Comparison of ENCODE assay signal across 8 mouse cellular contexts in genomic region chr4:141623666-141624065, GRCm38 (mm10). TPM values are rescaled to one million over a fixed set of nuclear protein-coding genes. Genes with fewer than 3 reads are reported as not detected.
DNase-seq lines count a peak whose midpoint lies in the region; ATAC-seq and TF ChIP-seq lines count a peak whose summit lies in the region.
"Had no signal": no experiment of that assay in that cellular context is flagged by ENCODE, and none has a peak within 500 bp of the region (broad histone marks: within the 10 kb centered on the region; RNA-seq: fewer than 3 reads in every experiment).

Gene Slc25a34, minus strand, starts transcription at chr4:141623821.

- H3K4me1 ChIP-seq in CH12.LX (ENCODE audit: control insufficient read depth in 1 of 2, insufficient read depth in 2 of 2) = peaks cover 32 to 71% of the 10 kb centered on the region in 2 experiments
- H3K4me1 ChIP-seq in forebrain, embryonic 13.5 days = no peaks in the 10 kb centered on the region

- H3K9me3 ChIP-seq in CH12.LX (replicated peaks; ENCODE audit: low read length) = no peaks in the 10 kb centered on the region
- no peaks in the 10 kb centered on the region for H3K9me3 ChIP-seq in forebrain, embryonic 13.5 days (replicated peaks)
- H3K9me3 ChIP-seq: limb, embryonic 13.5 days had no signal

- H3K4me3 ChIP-seq in CH12.LX (replicated peaks in 1 of 3; ENCODE audit: low read depth in 2 of 3, low read length in 2 of 3, poor library complexity in 1 of 3) = peak within 1 kb of the TSS in 1 of 3 experiments; percentile 17
- H3K4me3 ChIP-seq in forebrain, embryonic 13.5 days = no peak within 1 kb of the TSS
- H3K4me3 ChIP-seq: limb, embryonic 13.5 days had no signal

- DNase-seq in CH12.LX (ENCODE audit: extremely low read depth) = no peak
- DNase-seq in R1 (ENCODE audit: low read depth, low spot score) = peak; percentile 30
- DNase-seq in heart, adult 18-20 months = peak; percentile 81 to 93
- DNase-seq in kidney, adult 9 months = peak; percentile 95
- peak; percentile 74 for DNase-seq in lung, postnatal 25 days (ENCODE audit: low spot score)
- DNase-seq in B cell, adult 2 months = no peak

- dilution Hi-C loops in CH12.LX (cut with MboI; ENCODE audit: extremely low pct_ligation_motif_present, extremely low pct_unique_long_range_greater_than_20kb, low sequenced_read_pairs) = no loop called here

- TF ChIP-seq RAD21 in CH12.LX (IDR thresholded peaks at IDR 0.05; ENCODE audit: low read depth, low read length) = no peak

- peaks cover 18 to 38% of the 10 kb centered on the region in 2 experiments for H3K36me3 ChIP-seq in CH12.LX (replicated peaks in 1 of 2; ENCODE audit: control insufficient read depth in 1 of 2, insufficient read depth in 1 of 2, low read length in 1 of 2)
- H3K36me3 ChIP-seq in forebrain, embryonic 13.5 days (ENCODE audit: poor library complexity, severe bottlenecking) = peaks cover 40% of the 10 kb centered on the region

- in situ Hi-C loops in CH12.LX (cut with MboI; ENCODE audit: low pct_ligation_motif_present, low pct_unique_long_range_greater_than_20kb, low sequenced_read_pairs) = no loop called here

- H3K79me2 ChIP-seq in CH12.LX (replicated peaks; ENCODE audit: control insufficient read depth, extremely low read depth, insufficient read depth, poor library complexity, severe bottlenecking) = no peaks in the 10 kb centered on the region

- WGBS in forebrain, embryonic 13.5 days = 73% methylated on average over 1 of the region's 1 CpGs

- peak within 1 kb of the TSS; percentile 94 for H3K27ac ChIP-seq in CH12.LX (ENCODE audit: insufficient read depth, low read depth)
- H3K27ac ChIP-seq in forebrain, embryonic 13.5 days = no peak within 1 kb of the TSS
- H3K27ac ChIP-seq: limb, embryonic 13.5 days had no signal

- no peak for TF ChIP-seq EP300 in CH12.LX (IDR thresholded peaks at IDR 0.05; ENCODE audit: low read length)

- H3K27me3 ChIP-seq in CH12.LX (replicated peaks) = no peaks in the 10 kb centered on the region
- no peaks in the 10 kb centered on the region for H3K27me3 ChIP-seq in forebrain, embryonic 13.5 days
- H3K27me3 ChIP-seq: limb, embryonic 13.5 days had no signal

- no peak; the same call in 1 of the 2 replicates for ATAC-seq in forebrain, embryonic 13.5 days

- H3K4me2 ChIP-seq in CH12.LX (ENCODE audit: insufficient read depth, low read depth, poor library complexity, severe bottlenecking) = peak within 1 kb of the TSS; percentile 65; the same call in 1 of the 2 replicates
- no peak within 1 kb of the TSS for H3K4me2 ChIP-seq in forebrain, embryonic 13.5 days
- H3K4me2 ChIP-seq: limb, embryonic 13.5 days had no signal

- TF ChIP-seq POLR2A in CH12.LX (IDR thresholded peaks at IDR 0.05; ENCODE audit: low read depth, low read length) = peak; percentile 53

- TF ChIP-seq CTCF in CH12.LX (conservative IDR thresholded peaks at IDR 0.05 in 1 of 2, IDR thresholded peaks at IDR 0.05 in 1 of 2; ENCODE audit: low read depth in 2 of 2, low read length in 2 of 2) = no peak

- H3K9ac ChIP-seq in CH12.LX (ENCODE audit: insufficient read depth, low read depth) = peak within 1 kb of the TSS; percentile 25; the same call in 1 of the 2 replicates
- H3K9ac ChIP-seq in forebrain, embryonic 13.5 days = no peak within 1 kb of the TSS
- H3K9ac ChIP-seq: limb, embryonic 13.5 days had no signal

TF ChIP-seq in CH12.LX, 34 proteins besides CTCF, POLR2A, EP300 and RAD21:
- peak; percentile 91 for TF ChIP-seq ZMIZ1 (IDR thresholded peaks at IDR 0.05; ENCODE audit: low read depth, low read length)
- no peak for TF ChIP-seq E2F4 (IDR thresholded peaks at IDR 0.05; ENCODE audit: insufficient replicate concordance, low read depth, low read length)

RNA-seq across cellular contexts. Expression of gene Slc25a34, which starts in this region (rescaled TPM):
- total RNA-seq in CH12.LX (2012; rRNA removed) = 0.63 and 0.64 TPM in 2 replicates
- total RNA-seq in CH12.LX (2014; rRNA removed) = 0.23 and 0.41 TPM in 2 replicates
- 1.2 and 1.7 TPM in 2 replicates for polyA plus RNA-seq in CH12.LX (2012; ENCODE audit: insufficient read length, low read depth)
- total RNA-seq in heart, adult 18-20 months (2021) = 100 to 1,000 TPM; 109 to 132 TPM
- 0.08 and 0.13 TPM in 2 replicates for polyA plus RNA-seq in forebrain, embryonic 13.5 days (2015; fragmentation: Nextera tagmentation; extraction: Ambion mirVana)
- polyA plus RNA-seq: limb, embryonic 13.5 days had no signal

Comparison
In these comparisons a context has a peak if more than half of its experiments do, and no peak if none do; other contexts are left out.
1. RNA of gene Slc25a34 (total RNA-seq): 109 to 132 TPM in heart, adult 18-20 months; 0.23 to 0.64 TPM in CH12.LX; every median in the first group is over 10 times any median in the second.
2. DNase-seq: peak in R1 (single experiment), heart, adult 18-20 months (2 of 2), kidney, adult 9 months (single experiment) and lung, postnatal 25 days (single experiment); none in CH12.LX (single experiment) and B cell, adult 2 months (0 of 2).